ENCODE assay signal across 16 mouse cellular contexts in genomic region chr4:128981833-128982180, GRCm38 (mm10). TPM values are rescaled to one million over a fixed set of nuclear protein-coding genes. Genes with fewer than 3 reads are reported as not detected.
A peak's percentile ranks its signal among the peaks of the same experiment; 100 is the strongest.
DNase-seq lines count a peak whose midpoint lies in the region; ATAC-seq and TF ChIP-seq lines count a peak whose summit lies in the region.
"Had no signal": no experiment of that assay in that cellular context is flagged by ENCODE, and none has a peak within 500 bp of the region (broad histone marks: within the 10 kb centered on the region; RNA-seq: fewer than 3 reads in every experiment).

No protein-coding gene starts in this region.

- WGBS in kidney, embryonic 15.5 days: 74% methylated on average over 11 of the region's 11 CpGs
- 56% methylated on average over 11 of the region's 11 CpGs for WGBS in kidney, embryonic 16.5 days
- 36% methylated on average over 11 of the region's 11 CpGs for WGBS in macrophage (ENCODE audit: missing documents)

- TF ChIP-seq CTCF in ES-Bruce4 (IDR thresholded peaks at IDR 0.05; ENCODE audit: low read depth, low read length): no peak
- TF ChIP-seq CTCF in bone marrow macrophage, adult 2 months (IDR thresholded peaks at IDR 0.05; ENCODE audit: low read depth, low read length): no peak

- H3K4me2 ChIP-seq in kidney, embryonic 15.5 days: 0 out of 2 replicates have a peak overlapping the region, but pooled peaks have one; percentile 12
- no peak overlapping the region for H3K4me2 ChIP-seq in kidney, embryonic 16.5 days (replicated peaks; ENCODE audit: low read depth, low read length)
- H3K4me2 ChIP-seq: lung, embryonic 14.5 days; neural tube, embryonic 15.5 days had no signal

- H3K36me3 ChIP-seq in kidney, embryonic 15.5 days: no peaks in the 10 kb centered on the region
- H3K36me3 ChIP-seq in kidney, embryonic 16.5 days (ENCODE audit: insufficient read depth, low read length): no peaks in the 10 kb centered on the region
- H3K36me3 ChIP-seq in ES-Bruce4 (ENCODE audit: control insufficient read depth, insufficient read depth, low read length, poor library complexity, severe bottlenecking): no peaks in the 10 kb centered on the region
- H3K36me3 ChIP-seq in macrophage (ENCODE audit: inconsistent target): no peaks in the 10 kb centered on the region
- H3K36me3 ChIP-seq: G1E; neural tube, embryonic 15.5 days had no signal

- no peak for ATAC-seq in kidney, embryonic 15.5 days (replicated peaks; ENCODE audit: low FRiP score)
- ATAC-seq in kidney, embryonic 16.5 days (ENCODE audit: low FRiP score, low TSS enrichment): no peak
- ATAC-seq: forebrain, embryonic 14.5 days; hindbrain, embryonic 16.5 days had no signal

- no peak for TF ChIP-seq EP300 in ES-Bruce4 (IDR thresholded peaks at IDR 0.05; ENCODE audit: insufficient read depth, low read depth, low read length)

- no peak for TF ChIP-seq POLR2A in ES-Bruce4 (IDR thresholded peaks at IDR 0.05; ENCODE audit: insufficient read depth, low read length)
- no peak for TF ChIP-seq POLR2A in bone marrow macrophage, adult 2 months (IDR thresholded peaks at IDR 0.05; ENCODE audit: borderline replicate concordance, low read depth, low read length)

- no peak overlapping the region for H3K27ac ChIP-seq in kidney, embryonic 15.5 days
- no peak overlapping the region for H3K27ac ChIP-seq in kidney, embryonic 16.5 days (ENCODE audit: low read length)
- H3K27ac ChIP-seq in ES-Bruce4 (ENCODE audit: insufficient read depth, low read length) (peak overlapping the region; percentile 34; the same call in 1 of the 2 replicates), macrophage (peak overlapping the region; percentile 86)
- peak overlapping the region; percentile 88 for H3K27ac ChIP-seq in bone marrow macrophage, adult 2 months (ENCODE audit: insufficient read depth, low read depth, low read length)
- H3K27ac ChIP-seq: neural tube, embryonic 15.5 days had no signal

- no peak overlapping the region for H3K4me3 ChIP-seq in kidney, embryonic 15.5 days (replicated peaks)
- H3K4me3 ChIP-seq in kidney, embryonic 16.5 days (ENCODE audit: low read length): no peak overlapping the region
- H3K4me3 ChIP-seq in ES-Bruce4 (ENCODE audit: low read depth, low read length) (peak overlapping the region; percentile 12; the same call in 1 of the 2 replicates), macrophage (ENCODE audit: inconsistent target) (no peak overlapping the region)
- no peak overlapping the region for H3K4me3 ChIP-seq in bone marrow macrophage, adult 2 months (ENCODE audit: insufficient read depth, low read length)
- H3K4me3 ChIP-seq: neural tube, embryonic 15.5 days had no signal

- no peak for DNase-seq in embryo, embryonic 10 days (ENCODE audit: low spot score)
- DNase-seq in left cerebral cortex, postnatal 36 days (ENCODE audit: low spot score in 2 of 2): no peak
- DNase-seq: adrenal gland, postnatal 25 days; cerebellum, adult 18-20 months; gastrocnemius, postnatal 14 days; lung, embryonic 14.5 days; retina, postnatal 1 day had no signal

- no peak overlapping the region for H3K9ac ChIP-seq in kidney, embryonic 15.5 days
- no peak overlapping the region for H3K9ac ChIP-seq in kidney, embryonic 16.5 days (replicated peaks; ENCODE audit: low read length)
- H3K9ac ChIP-seq in ES-Bruce4 (ENCODE audit: low read depth, poor library complexity, severe bottlenecking): no peak overlapping the region
- H3K9ac ChIP-seq: lung, embryonic 14.5 days; neural tube, embryonic 15.5 days had no signal

- no peaks in the 10 kb centered on the region for H3K27me3 ChIP-seq in kidney, embryonic 15.5 days
- H3K27me3 ChIP-seq in kidney, embryonic 16.5 days (ENCODE audit: insufficient read depth, low read length): no peaks in the 10 kb centered on the region
- H3K27me3 ChIP-seq in ES-Bruce4 (ENCODE audit: control insufficient read depth, insufficient read depth, low read length, poor library complexity, severe bottlenecking): no peaks in the 10 kb centered on the region
- H3K27me3 ChIP-seq: neural tube, embryonic 15.5 days had no signal

- no peaks in the 10 kb centered on the region for H3K9me3 ChIP-seq in kidney, embryonic 15.5 days (replicated peaks)
- no peaks in the 10 kb centered on the region for H3K9me3 ChIP-seq in kidney, embryonic 16.5 days (ENCODE audit: low read length)
- H3K9me3 ChIP-seq in ES-Bruce4 (replicated peaks; ENCODE audit: control insufficient read depth, insufficient read depth, low read length, poor library complexity, severe bottlenecking): no peaks in the 10 kb centered on the region
- H3K9me3 ChIP-seq: G1E; neural tube, embryonic 15.5 days had no signal

- intact Hi-C loops in left cerebral cortex, postnatal 36 days (cut with DNase I): no loop called here

- no peaks in the 10 kb centered on the region; the same call in 1 of the 2 replicates for H3K4me1 ChIP-seq in kidney, embryonic 15.5 days
- no peaks in the 10 kb centered on the region for H3K4me1 ChIP-seq in kidney, embryonic 16.5 days (ENCODE audit: insufficient read depth, low read length)
- H3K4me1 ChIP-seq in ES-Bruce4 (ENCODE audit: control insufficient read depth, insufficient read depth, low read length): peaks cover 6% of the 10 kb centered on the region
- peaks cover 62% of the 10 kb centered on the region for H3K4me1 ChIP-seq in bone marrow macrophage, adult 2 months (ENCODE audit: control insufficient read depth, insufficient read depth, low read length)
- H3K4me1 ChIP-seq: neural tube, embryonic 15.5 days had no signal

- no peaks in the 10 kb centered on the region for H3K79me2 ChIP-seq in macrophage (ENCODE audit: inconsistent target)

RNA-seq across cellular contexts. Expression of gene Ak2, which starts 10.0 kb away (rescaled TPM):
- 224 and 231 TPM in 2 replicates for polyA plus RNA-seq in kidney, embryonic 15.5 days (2015; fragmentation: Nextera tagmentation; extraction: Ambion mirVana)
- 226 and 238 TPM in 2 replicates for polyA plus RNA-seq in kidney, embryonic 16.5 days (2015; fragmentation: Nextera tagmentation; extraction: Ambion mirVana)
- polyA plus RNA-seq in ES-Bruce4 (2011; ENCODE audit: insufficient read depth, insufficient read length, low read depth, missing spikeins): 204 and 208 TPM in 2 replicates
- polyA plus RNA-seq in bone marrow macrophage, adult 2 months (2012; ENCODE audit: insufficient read depth, insufficient read length, missing spikeins): 54.5 and 64.3 TPM in 2 replicates
- 100 to 1,000 TPM in 1 of 26 experiments, 10 to 100 TPM in 25; 36.7 to 102 (median 78.7) TPM for total RNA-seq in macrophage (2018; cell fraction: chromatin; rRNA removed)
- total RNA-seq in macrophage (2018; cell fraction: cytosol; rRNA removed): 100 to 1,000 TPM in 4 of 26 experiments, 10 to 100 TPM in 22; 56.1 to 106 (median 81.4) TPM
- total RNA-seq in macrophage (2018; cell fraction: nucleus; rRNA removed): 100 to 1,000 TPM in 2 of 26 experiments, 10 to 100 TPM in 24; 53.5 to 105 (median 79.1) TPM
- 63.1 to 68.1 TPM (median 64.7 TPM) in 3 replicates for polyA plus RNA-seq in macrophage (2018)
- 10 to 100 TPM; 22.5 to 24.7 TPM for total RNA-seq in left cerebral cortex, postnatal 36 days (2021)

RNA-seq across cellular contexts. Expression of gene Azin2, which starts 19.6 kb away (rescaled TPM):
- 19.4 and 20.3 TPM in 2 replicates for polyA plus RNA-seq in kidney, embryonic 15.5 days (2015; fragmentation: Nextera tagmentation; extraction: Ambion mirVana)
- 21.7 and 26.3 TPM in 2 replicates for polyA plus RNA-seq in kidney, embryonic 16.5 days (2015; fragmentation: Nextera tagmentation; extraction: Ambion mirVana)
- polyA plus RNA-seq in ES-Bruce4 (2011; ENCODE audit: insufficient read depth, insufficient read length, low read depth, missing spikeins) (31.9 and 32.9 TPM in 2 replicates), macrophage (2018) (1.1 to 4.3 TPM (median 1.8 TPM) in 3 replicates)
- 1.8 and 2.6 TPM in 2 replicates for polyA plus RNA-seq in bone marrow macrophage, adult 2 months (2012; ENCODE audit: insufficient read depth, insufficient read length, missing spikeins)
- total RNA-seq in macrophage (2018; cell fraction: chromatin; rRNA removed): 10 to 100 TPM in 21 of 26 experiments, 1 to 10 TPM in 5; 3.2 to 17.5 (median 11.2) TPM
- 1 to 10 TPM; 1.2 to 3.2 (median 2.2) TPM for total RNA-seq in macrophage (2018; cell fraction: cytosol; rRNA removed)
- total RNA-seq in macrophage (2018; cell fraction: nucleus; rRNA removed): 10 to 100 TPM in 10 of 26 experiments, 1 to 10 TPM in 16; 2.9 to 20.7 (median 7.8) TPM
- total RNA-seq in left cerebral cortex, postnatal 36 days (2021): 10 to 100 TPM; 53.8 to 56.6 TPM
- total RNA-seq: G1E had no signal
- polyA plus RNA-seq: G1E had no signal

Comparison
In these comparisons a context has a peak if more than half of its experiments do, and no peak if none do; other contexts are left out.
1. H3K27ac ChIP-seq: peak in ES-Bruce4 (single experiment), bone marrow macrophage, adult 2 months (single experiment) and macrophage (single experiment); none in kidney, embryonic 15.5 days (single experiment) and kidney, embryonic 16.5 days (single experiment).